Mouse (Mus musculus): ENCODE results near the gene Cc2d2a. TPM values are rescaled to one million over a fixed set of nuclear protein-coding genes. Genes with fewer than 3 reads are reported as not detected.

Gene Cc2d2a
- polyA plus RNA-seq, 1 experiment from 2014 or later: 7.2 TPM

GRCm38 (mm10) chr5:43745156-43745555 lies 83.0 kb downstream of the Cc2d2a start:
- H3K27ac ChIP-seq: no peak overlapping the region
- H3K9ac ChIP-seq: no peak overlapping the region
- WGBS: 57% methylated on average over 5 of the region's 5 CpGs
- no peaks in the 10 kb centered on the region for H3K9me3 ChIP-seq
- H3K36me3 ChIP-seq: peaks cover 17% of the 10 kb centered on the region
- no peak for ATAC-seq (ENCODE audit: low FRiP score, low read depth)
- H3K4me3 ChIP-seq: no peak overlapping the region
- no peaks in the 10 kb centered on the region for H3K27me3 ChIP-seq (replicated peaks)
- no peaks in the 10 kb centered on the region for H3K4me1 ChIP-seq
- no peak overlapping the region for H3K4me2 ChIP-seq (replicated peaks)

- Histone ChIP-seq H3K9me3 (no peaks in the 10 kb centered on the region), H3K9ac (no peak overlapping the region), H3K4me3 (no peak overlapping the region), H3K4me1 (no peaks in the 10 kb centered on the region), H3K27me3 (replicated peaks) (no peaks in the 10 kb centered on the region), H3K27ac (no peak overlapping the region), H3K4me2 (replicated peaks) (no peak overlapping the region), H3K36me3 (peaks cover 8% of the 10 kb centered on the region; the same call in 1 of the 2 replicates)
- no peak for ATAC-seq (ENCODE audit: low FRiP score, low read depth)
- WGBS: 93% methylated on average over 4 of the region's 4 CpGs
Measured at GRCm38 (mm10) chr5:43748039-43748438, 85.9 kb downstream of the Cc2d2a start.

DNA sequence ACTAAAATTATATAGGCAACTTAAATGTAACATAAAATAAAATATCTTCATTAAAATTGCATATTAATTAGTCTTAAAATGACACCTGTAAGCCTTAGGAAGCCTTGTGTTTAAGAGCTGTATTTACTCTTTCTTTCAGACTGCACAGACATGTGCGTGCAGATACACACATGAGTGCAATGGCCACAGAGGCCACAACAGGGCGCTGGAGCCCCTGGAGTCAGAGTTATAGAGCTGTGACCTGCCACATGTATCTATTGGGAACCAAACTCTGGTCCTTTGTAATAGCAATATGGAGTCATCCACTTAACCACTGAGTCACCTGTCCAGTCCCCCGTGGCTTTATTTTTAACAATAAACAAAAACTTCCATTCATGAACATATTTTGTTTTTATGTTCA lies 86.9 kb downstream of the Cc2d2a start:
- Histone ChIP-seq H3K9me3 (no peaks in the 10 kb centered on the region), H3K36me3 (peaks cover 6% of the 10 kb centered on the region; the same call in 1 of the 2 replicates), H3K27me3 (replicated peaks) (no peaks in the 10 kb centered on the region), H3K9ac (no peak overlapping the region), H3K4me3 (no peak overlapping the region), H3K27ac (no peak overlapping the region), H3K4me2 (replicated peaks) (no peak overlapping the region), H3K4me1 (no peaks in the 10 kb centered on the region)
- no peak for ATAC-seq (ENCODE audit: low FRiP score, low read depth)
- 79% methylated on average over 3 of the region's 3 CpGs for WGBS

GRCm38 (mm10) chr5:43770618-43771354 lies 108.6 kb downstream of the Cc2d2a start:
- no peak for ATAC-seq (ENCODE audit: low FRiP score, low read depth)
- whole genome bisulfite sequencing: 96% methylated on average over 3 of the region's 3 CpGs
- no peak overlapping the region for H3K9ac ChIP-seq
- H3K4me3 ChIP-seq: no peak overlapping the region
- no peak overlapping the region for H3K4me2 ChIP-seq (replicated peaks)
- no peaks in the 10 kb centered on the region for H3K9me3 ChIP-seq
- no peak overlapping the region for H3K27ac ChIP-seq
- peaks cover 29% of the 10 kb centered on the region for H3K36me3 ChIP-seq
- H3K4me1 ChIP-seq: no peaks in the 10 kb centered on the region
- H3K27me3 ChIP-seq (replicated peaks): no peaks in the 10 kb centered on the region

DNA sequence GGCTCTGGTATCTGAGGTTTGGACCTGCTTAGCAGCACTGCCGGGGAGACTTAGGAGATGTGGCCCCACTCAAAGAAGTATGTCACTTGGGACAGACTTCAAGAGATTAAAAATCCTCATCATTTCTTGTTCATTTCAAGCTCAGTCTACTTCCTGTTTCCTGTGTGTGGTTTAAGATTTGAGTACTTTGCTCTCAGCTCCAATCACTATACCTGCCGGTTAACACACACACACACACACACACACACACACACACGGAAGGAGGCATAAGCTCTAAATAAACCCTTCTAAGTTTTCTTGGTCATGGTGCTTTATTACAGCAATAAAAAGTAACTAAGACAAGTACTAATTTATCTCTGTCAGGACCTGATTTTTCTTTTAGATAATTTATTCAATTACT lies 109.4 kb downstream of the Cc2d2a start:
- Histone ChIP-seq H3K27ac (no peak overlapping the region), H3K9me3 (no peaks in the 10 kb centered on the region), H3K4me1 (no peaks in the 10 kb centered on the region), H3K9ac (no peak overlapping the region), H3K4me2 (replicated peaks) (no peak overlapping the region), H3K27me3 (replicated peaks) (no peaks in the 10 kb centered on the region), H3K36me3 (peaks cover 26% of the 10 kb centered on the region), H3K4me3 (no peak overlapping the region)
- ATAC-seq (ENCODE audit: low FRiP score, low read depth): no peak
- 92% methylated on average over 3 of the region's 3 CpGs for WGBS

- Histone ChIP-seq H3K36me3 (no peaks in the 10 kb centered on the region), H3K27me3 (replicated peaks) (no peaks in the 10 kb centered on the region), H3K4me2 (replicated peaks) (no peak overlapping the region), H3K4me1 (peaks cover 5% of the 10 kb centered on the region), H3K4me3 (no peak overlapping the region), H3K9me3 (no peaks in the 10 kb centered on the region), H3K9ac (no peak overlapping the region), H3K27ac (no peak overlapping the region)
- ATAC-seq (ENCODE audit: low FRiP score, low read depth): no peak
Measured at GRCm38 (mm10) chr5:43776407-43776806, 114.3 kb downstream of the Cc2d2a start.

DNA sequence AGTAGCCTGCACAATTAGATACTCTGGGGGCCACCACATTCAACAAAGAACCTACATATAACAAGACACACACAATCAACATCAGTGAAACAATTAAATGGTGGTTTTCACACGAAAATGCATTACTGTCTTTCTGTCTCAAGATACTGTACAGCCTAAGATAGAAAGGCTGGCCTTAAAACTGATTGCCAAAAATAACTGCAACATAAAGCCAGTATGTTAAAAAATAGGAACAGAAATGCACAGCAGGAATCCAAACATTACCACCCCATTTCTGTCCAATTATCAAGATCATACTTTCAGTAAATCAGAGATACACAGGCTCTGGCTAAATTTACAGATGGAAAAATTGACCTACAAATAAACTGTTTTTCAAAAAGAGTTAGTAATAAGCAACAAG lies 114.8 kb downstream of the Cc2d2a start:
- no peak overlapping the region for H3K9ac ChIP-seq
- no peak overlapping the region for H3K27ac ChIP-seq
- no peak for ATAC-seq (ENCODE audit: low FRiP score, low read depth)
- H3K4me2 ChIP-seq (replicated peaks): no peak overlapping the region
- H3K9me3 ChIP-seq: no peaks in the 10 kb centered on the region
- no peaks in the 10 kb centered on the region for H3K27me3 ChIP-seq (replicated peaks)
- no peak overlapping the region for H3K4me3 ChIP-seq
- H3K36me3 ChIP-seq: no peaks in the 10 kb centered on the region
- H3K4me1 ChIP-seq: peaks cover 5% of the 10 kb centered on the region
- WGBS: 30% methylated on average over 1 of the region's 1 CpGs

DNA sequence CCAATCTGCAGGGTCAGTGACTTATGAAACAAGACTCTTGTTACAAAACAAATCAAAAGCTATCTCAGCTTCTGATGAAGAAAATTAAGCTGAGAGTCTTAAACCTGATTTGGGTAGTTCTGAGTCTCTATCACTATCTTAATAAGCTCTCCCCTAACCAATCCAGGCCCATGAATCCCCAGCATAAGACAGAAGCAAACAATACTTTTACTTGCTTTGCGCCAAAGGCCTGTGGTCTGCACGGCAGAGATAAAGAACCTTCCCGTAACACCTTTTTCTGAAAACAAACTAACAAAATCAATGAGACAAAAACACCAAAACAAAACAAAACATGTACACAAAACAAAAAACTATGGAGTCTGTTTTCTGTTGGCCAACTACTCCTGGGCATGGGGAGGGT lies 116.4 kb downstream of the Cc2d2a start:
- H3K27me3 ChIP-seq (replicated peaks): no peaks in the 10 kb centered on the region
- no peak for ATAC-seq (ENCODE audit: low FRiP score, low read depth)
- WGBS: 92% methylated on average over 3 of the region's 3 CpGs

GRCm38 (mm10) chr5:43781423-43781976 lies 119.4 kb downstream of the Cc2d2a start:
- peak; percentile 75 for ATAC-seq (ENCODE audit: low FRiP score, low read depth)
- H3K4me3 ChIP-seq: peak overlapping the region; percentile 71
- no peaks in the 10 kb centered on the region for H3K27me3 ChIP-seq (replicated peaks)
- no peaks in the 10 kb centered on the region for H3K9me3 ChIP-seq
- under 1% methylated on average over 48 of the region's 61 CpGs for WGBS
- H3K36me3 ChIP-seq: no peaks in the 10 kb centered on the region
- H3K4me2 ChIP-seq (replicated peaks): peak overlapping the region; percentile 72
- peak overlapping the region; percentile 92 for H3K27ac ChIP-seq
- H3K4me1 ChIP-seq: peaks cover 8% of the 10 kb centered on the region
- peak overlapping the region; percentile 95 for H3K9ac ChIP-seq

More for the DNA sequence above, 116.4 kb downstream of the Cc2d2a start:
- Histone ChIP-seq H3K36me3 (no peaks in the 10 kb centered on the region), H3K4me3 (no peak overlapping the region), H3K4me1 (peaks cover 8% of the 10 kb centered on the region), H3K9me3 (no peaks in the 10 kb centered on the region), H3K27ac (no peak overlapping the region), H3K9ac (no peak overlapping the region), H3K4me2 (replicated peaks) (no peak overlapping the region)

GRCm38 (mm10) chr5:43781977-43782930 lies 120.1 kb downstream of the Cc2d2a start:
- 2% methylated on average over 80 of the region's 82 CpGs for WGBS
- H3K4me2 ChIP-seq (replicated peaks): peak overlapping the region; percentile 72
- peak overlapping the region; percentile 95 for H3K9ac ChIP-seq
- no peaks in the 10 kb centered on the region for H3K9me3 ChIP-seq
- no peaks in the 10 kb centered on the region for H3K36me3 ChIP-seq
- peak overlapping the region; percentile 71 for H3K4me3 ChIP-seq
- H3K27me3 ChIP-seq (replicated peaks): no peaks in the 10 kb centered on the region
- peak overlapping the region; percentile 95 for H3K27ac ChIP-seq
- H3K4me1 ChIP-seq: peaks cover 8% of the 10 kb centered on the region
- peak; percentile 96 for ATAC-seq (ENCODE audit: low FRiP score, low read depth)

DNA sequence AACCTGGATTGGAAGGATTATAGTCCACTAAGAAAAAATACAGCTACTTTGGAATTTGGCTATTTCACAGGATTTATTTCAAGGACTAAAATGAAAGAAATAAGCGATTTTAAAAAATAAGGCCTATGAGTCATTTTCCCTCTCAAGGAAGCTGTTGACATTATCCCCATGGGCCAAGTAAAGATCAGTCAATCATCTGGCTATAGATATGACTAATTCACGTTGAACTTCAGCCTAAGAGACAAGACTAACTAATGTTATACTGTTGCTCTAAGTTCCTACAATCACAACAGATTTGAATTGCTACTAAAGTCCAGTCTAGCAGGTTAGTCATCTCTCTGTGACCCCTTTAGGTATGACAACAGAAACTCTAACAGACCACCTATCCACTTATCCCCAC lies 121.8 kb downstream of the Cc2d2a start:
- Histone ChIP-seq H3K4me2 (replicated peaks) (no peak overlapping the region), H3K4me3 (no peak overlapping the region), H3K36me3 (no peaks in the 10 kb centered on the region), H3K4me1 (peaks cover 8% of the 10 kb centered on the region), H3K9me3 (no peaks in the 10 kb centered on the region), H3K27ac (no peak overlapping the region), H3K27me3 (replicated peaks) (no peaks in the 10 kb centered on the region), H3K9ac (no peak overlapping the region)
- 88% methylated on average over 2 of the region's 2 CpGs for WGBS
- ATAC-seq (ENCODE audit: low FRiP score, low read depth): no peak

- H3K27ac ChIP-seq: no peak overlapping the region
- peaks cover 3% of the 10 kb centered on the region for H3K4me1 ChIP-seq
- no peak overlapping the region for H3K9ac ChIP-seq
- no peak overlapping the region for H3K4me3 ChIP-seq
- no peaks in the 10 kb centered on the region for H3K27me3 ChIP-seq (replicated peaks)
- no peaks in the 10 kb centered on the region for H3K36me3 ChIP-seq
- ATAC-seq (ENCODE audit: low FRiP score, low read depth): no peak
- H3K4me2 ChIP-seq (replicated peaks): no peak overlapping the region
- H3K9me3 ChIP-seq: no peaks in the 10 kb centered on the region
- WGBS: 92% methylated on average over 4 of the region's 4 CpGs
Measured at GRCm38 (mm10) chr5:43786607-43787006, 124.5 kb downstream of the Cc2d2a start.

Data from neural tube, embryonic 12.5 days (tissue).